Mouse (Mus musculus) liver, embryonic 15.5 days (tissue): Measurements from ENCODE around the gene Tead1. TPM values are rescaled to one million over a fixed set of nuclear protein-coding genes. Genes with fewer than 3 reads are reported as not detected.

Experiments
- ATAC-seq: fragments of 200-750 bp; cut with Nextera tagmentation; 2 replicates; pipeline ENCODE4 v1.8.0; 2017; ENCODE audit warnings: moderate number of reproducible peaks, mild to moderate bottlenecking, moderate library complexity; ENCODE audit not compliant: insufficient read depth
- H3K27ac ChIP-seq: fragments of 300-500 bp; sonication (generic); replicated peaks from 2 replicates; pipeline ENCODE4 v1.5.1; 2015; ENCODE audit warnings: mild to moderate bottlenecking, inconsistent platforms
- H3K27me3 ChIP-seq: fragments of 300-500 bp; sonication (generic); 2 replicates; pipeline ENCODE4 v1.6.1; 2015; ENCODE audit warnings: mild to moderate bottlenecking, inconsistent platforms
- H3K36me3 ChIP-seq: fragments of 300-500 bp; sonication (generic); replicated peaks from 2 replicates; pipeline ENCODE4 v1.6.1; 2015; ENCODE audit warnings: moderate library complexity, mild to moderate bottlenecking, inconsistent platforms
- H3K4me1 ChIP-seq: fragments of 300-500 bp; sonication (generic); replicated peaks from 2 replicates; pipeline ENCODE4 v1.6.1; 2015; ENCODE audit warnings: inconsistent platforms
- H3K4me2 ChIP-seq: fragments of 300-500 bp; sonication (generic); 2 replicates; pipeline ENCODE4 v1.6.1; 2015; ENCODE audit warnings: moderate library complexity, mild to moderate bottlenecking, inconsistent platforms
- H3K4me3 ChIP-seq: fragments of 300-500 bp; sonication (generic); replicated peaks from 2 replicates; pipeline ENCODE4 v1.5.1; 2015; ENCODE audit warnings: mild to moderate bottlenecking, inconsistent platforms
- H3K9ac ChIP-seq: fragments of 300-500 bp; sonication (generic); 2 replicates; pipeline ENCODE4 v1.6.1; 2015; ENCODE audit warnings: moderate library complexity, mild to moderate bottlenecking, inconsistent platforms
- H3K9me3 ChIP-seq: fragments of 300-500 bp; sonication (generic); replicated peaks from 2 replicates; pipeline ENCODE4 v1.6.1; 2016; ENCODE audit warnings: inconsistent platforms
- WGBS: fragments of 180-500 bp; shearing (Covaris S2); methylation state at CpG from one replicate; pipeline ENCODE4 v1.1.7; 2015; ENCODE audit warnings: mixed read lengths; ENCODE audit not compliant: insufficient replicate concordance; 5-methylcytosine and 5-hydroxymethylcytosine counted together
- polyA plus RNA-seq: library from polyadenylated mRNA; unstranded; fragments of >200 nt; fragmentation: Nextera tagmentation; extraction: Ambion mirVana; gene quantifications from 2 replicates; pipeline ENCODE4 v1.2.1, GENCODE M21; 2015

Gene Tead1
- polyA plus RNA-seq, 1 experiment from 2014 or later, result 1.2 TPM

- Histone ChIP-seq H3K4me3 (no peak overlapping the region), H3K36me3 (no peaks in the 10 kb centered on the region), H3K4me1 (no peaks in the 10 kb centered on the region), H3K27me3 (no peaks in the 10 kb centered on the region), H3K9ac (no peak overlapping the region), H3K9me3 (no peaks in the 10 kb centered on the region), H3K4me2 (no peak overlapping the region), H3K27ac (no peak overlapping the region)
- ATAC-seq, result no peak
- 66% methylated on average over 23 of the region's 23 CpGs for WGBS
These were observed 80.3 kb downstream of the Tead1 start for GRCm38 (mm10) chr7:112759359-112759975.

- 41% methylated on average over 3 of the region's 3 CpGs for WGBS
- H3K4me1 ChIP-seq, result no peaks in the 10 kb centered on the region
- H3K9ac ChIP-seq, result no peak overlapping the region
- H3K4me3 ChIP-seq, result no peak overlapping the region
- no peaks in the 10 kb centered on the region for H3K9me3 ChIP-seq
- no peaks in the 10 kb centered on the region for H3K36me3 ChIP-seq
- H3K27me3 ChIP-seq, result no peaks in the 10 kb centered on the region
- no peak for ATAC-seq
- H3K27ac ChIP-seq, result no peak overlapping the region
- H3K4me2 ChIP-seq, result no peak overlapping the region
These were observed 81.2 kb downstream of the Tead1 start for GRCm38 (mm10) chr7:112760293-112760692.

- no peak overlapping the region for H3K4me2 ChIP-seq
- 62% methylated on average over 8 of the region's 8 CpGs for WGBS
- H3K27ac ChIP-seq, result no peak overlapping the region
- H3K36me3 ChIP-seq, result no peaks in the 10 kb centered on the region
- ATAC-seq, result no peak
- no peak overlapping the region for H3K9ac ChIP-seq
- no peak overlapping the region for H3K4me3 ChIP-seq
- no peaks in the 10 kb centered on the region for H3K9me3 ChIP-seq
- no peaks in the 10 kb centered on the region for H3K27me3 ChIP-seq
- no peaks in the 10 kb centered on the region for H3K4me1 ChIP-seq
These were observed 81.7 kb downstream of the Tead1 start for GRCm38 (mm10) chr7:112760782-112761181.

- H3K36me3 ChIP-seq, result no peaks in the 10 kb centered on the region
- no peak overlapping the region for H3K4me3 ChIP-seq
- no peak for ATAC-seq
- H3K4me2 ChIP-seq, result no peak overlapping the region
- H3K27me3 ChIP-seq, result no peaks in the 10 kb centered on the region
- H3K4me1 ChIP-seq, result no peaks in the 10 kb centered on the region
- no peaks in the 10 kb centered on the region for H3K9me3 ChIP-seq
- no peak overlapping the region for H3K9ac ChIP-seq
- 54% methylated on average over 2 of the region's 2 CpGs for WGBS
- no peak overlapping the region for H3K27ac ChIP-seq
These were observed 83.8 kb downstream of the Tead1 start for GRCm38 (mm10) chr7:112762870-112763269.

- Histone ChIP-seq H3K4me1 (no peaks in the 10 kb centered on the region), H3K9me3 (no peaks in the 10 kb centered on the region), H3K27me3 (no peaks in the 10 kb centered on the region), H3K4me2 (no peak overlapping the region), H3K27ac (no peak overlapping the region), H3K4me3 (no peak overlapping the region), H3K36me3 (no peaks in the 10 kb centered on the region), H3K9ac (no peak overlapping the region)
- 41% methylated on average over 3 of the region's 3 CpGs for WGBS
- ATAC-seq, result no peak
These were observed 84.4 kb downstream of the Tead1 start for GRCm38 (mm10) chr7:112763513-112763912.

GRCm38 (mm10) chr7:112764921-112765320 is 85.8 kb downstream of the Tead1 start:
- no peak overlapping the region for H3K4me3 ChIP-seq
- no peaks in the 10 kb centered on the region for H3K36me3 ChIP-seq
- no peak overlapping the region for H3K9ac ChIP-seq
- no peak overlapping the region for H3K4me2 ChIP-seq
- no peaks in the 10 kb centered on the region for H3K27me3 ChIP-seq
- WGBS, result 55% methylated on average over 4 of the region's 4 CpGs
- ATAC-seq, result no peak
- no peaks in the 10 kb centered on the region for H3K4me1 ChIP-seq
- H3K9me3 ChIP-seq, result no peaks in the 10 kb centered on the region
- H3K27ac ChIP-seq, result no peak overlapping the region

- no peaks in the 10 kb centered on the region for H3K9me3 ChIP-seq
- H3K27me3 ChIP-seq, result no peaks in the 10 kb centered on the region
- H3K27ac ChIP-seq, result no peak overlapping the region
- no peak overlapping the region for H3K4me3 ChIP-seq
- H3K4me2 ChIP-seq, result no peak overlapping the region
- WGBS, result 55% methylated on average over 2 of the region's 2 CpGs
- H3K4me1 ChIP-seq, result no peaks in the 10 kb centered on the region
- H3K9ac ChIP-seq, result no peak overlapping the region
- ATAC-seq, result no peak
- H3K36me3 ChIP-seq, result no peaks in the 10 kb centered on the region
These were observed 90.7 kb downstream of the Tead1 start for GRCm38 (mm10) chr7:112769866-112770265.

- no peak overlapping the region for H3K4me3 ChIP-seq
- 67% methylated on average over 6 of the region's 6 CpGs for WGBS
- no peak overlapping the region for H3K27ac ChIP-seq
- ATAC-seq, result no peak
- no peaks in the 10 kb centered on the region for H3K9me3 ChIP-seq
- H3K4me1 ChIP-seq, result no peaks in the 10 kb centered on the region
- no peak overlapping the region for H3K4me2 ChIP-seq
- H3K36me3 ChIP-seq, result no peaks in the 10 kb centered on the region
- no peaks in the 10 kb centered on the region for H3K27me3 ChIP-seq
- no peak overlapping the region for H3K9ac ChIP-seq
These were observed 92.3 kb downstream of the Tead1 start for GRCm38 (mm10) chr7:112771461-112771860.

GRCm38 (mm10) chr7:112772777-112773176 is 93.7 kb downstream of the Tead1 start:
- H3K27me3 ChIP-seq, result no peaks in the 10 kb centered on the region
- H3K36me3 ChIP-seq, result no peaks in the 10 kb centered on the region
- no peak overlapping the region for H3K27ac ChIP-seq
- H3K4me3 ChIP-seq, result no peak overlapping the region
- WGBS, result 20% methylated on average over 6 of the region's 6 CpGs
- H3K4me1 ChIP-seq, result no peaks in the 10 kb centered on the region
- H3K9ac ChIP-seq, result no peak overlapping the region
- ATAC-seq, result no peak
- H3K9me3 ChIP-seq, result no peaks in the 10 kb centered on the region
- H3K4me2 ChIP-seq, result no peak overlapping the region

GRCm38 (mm10) chr7:112773601-112774000 is 94.5 kb downstream of the Tead1 start:
- H3K4me3 ChIP-seq, result no peak overlapping the region
- no peak overlapping the region for H3K9ac ChIP-seq
- ATAC-seq, result no peak
- no peak overlapping the region for H3K27ac ChIP-seq
- WGBS, result 63% methylated on average over 4 of the region's 4 CpGs
- H3K27me3 ChIP-seq, result no peaks in the 10 kb centered on the region
- H3K4me1 ChIP-seq, result no peaks in the 10 kb centered on the region
- no peaks in the 10 kb centered on the region for H3K9me3 ChIP-seq
- no peaks in the 10 kb centered on the region for H3K36me3 ChIP-seq
- no peak overlapping the region for H3K4me2 ChIP-seq

- no peak overlapping the region for H3K27ac ChIP-seq
- no peak for ATAC-seq
- no peak overlapping the region for H3K4me2 ChIP-seq
- 60% methylated on average over 5 of the region's 5 CpGs for WGBS
- H3K9me3 ChIP-seq, result no peaks in the 10 kb centered on the region
- H3K36me3 ChIP-seq, result no peaks in the 10 kb centered on the region
- H3K9ac ChIP-seq, result no peak overlapping the region
- H3K4me1 ChIP-seq, result no peaks in the 10 kb centered on the region
- no peak overlapping the region for H3K4me3 ChIP-seq
- no peaks in the 10 kb centered on the region for H3K27me3 ChIP-seq
These were observed 96.7 kb downstream of the Tead1 start for GRCm38 (mm10) chr7:112775816-112776215.

- H3K27me3 ChIP-seq, result no peaks in the 10 kb centered on the region
- no peak overlapping the region for H3K4me3 ChIP-seq
- no peaks in the 10 kb centered on the region for H3K9me3 ChIP-seq
- WGBS, result 67% methylated on average over 5 of the region's 5 CpGs
- ATAC-seq, result no peak
- H3K4me1 ChIP-seq, result no peaks in the 10 kb centered on the region
- no peaks in the 10 kb centered on the region for H3K36me3 ChIP-seq
- no peak overlapping the region for H3K27ac ChIP-seq
- H3K9ac ChIP-seq, result no peak overlapping the region
- no peak overlapping the region for H3K4me2 ChIP-seq
These were observed 97.6 kb downstream of the Tead1 start for GRCm38 (mm10) chr7:112776670-112777069.
